Mouse (Mus musculus): ENCODE measurements around the gene Zfp212.

DNA sequence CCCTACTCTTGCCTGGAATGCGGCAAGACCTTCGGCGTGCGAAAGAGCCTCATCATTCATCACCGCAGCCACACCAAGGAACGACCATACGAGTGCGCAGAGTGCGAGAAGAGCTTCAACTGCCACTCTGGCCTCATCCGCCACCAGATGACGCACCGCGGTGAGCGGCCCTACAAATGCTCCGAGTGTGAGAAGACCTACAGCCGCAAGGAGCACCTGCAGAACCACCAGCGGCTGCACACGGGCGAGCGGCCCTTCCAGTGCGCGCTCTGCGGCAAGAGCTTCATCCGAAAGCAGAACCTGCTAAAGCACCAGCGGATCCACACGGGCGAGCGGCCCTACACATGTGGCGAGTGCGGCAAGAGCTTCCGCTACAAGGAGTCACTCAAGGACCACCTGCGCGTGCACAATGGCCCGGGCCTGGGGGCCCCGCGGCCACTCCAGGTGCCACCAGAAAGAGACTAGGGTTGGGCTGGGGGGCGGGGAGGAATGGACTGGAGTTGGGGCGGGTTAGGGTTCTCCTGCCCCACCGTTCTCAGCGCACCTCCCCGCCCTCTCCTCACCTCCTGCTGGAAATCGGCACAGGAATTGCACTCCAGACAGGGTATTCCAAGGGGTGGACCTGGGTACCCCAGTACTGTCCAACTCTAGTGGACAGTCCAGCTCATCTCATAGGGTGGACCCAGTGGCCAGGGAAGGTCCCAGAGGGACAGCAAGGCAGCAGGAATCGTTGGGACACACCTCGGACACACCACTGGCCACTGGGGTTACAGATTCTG lies 15.2 kb upstream of the Zfp212 start:
- no peak for TF ChIP-seq CTCF (IDR thresholded peaks at IDR 0.05; ENCODE audit: insufficient read depth, low read depth, low read length)
- no peak for TF ChIP-seq POLR2A (IDR thresholded peaks at IDR 0.05; ENCODE audit: insufficient read depth, low read depth, low read length)

Measured in olfactory bulb, adult 2 months (tissue).